In genomic region chr10:89868836-89869235, GRCm38 (mm10) we compare ENCODE assay signal across 17 mouse cellular contexts.
"Had no signal": no experiment of that assay in that cellular context is flagged by ENCODE, and none has a peak within 500 bp of the region (broad histone marks: within the 10 kb centered on the region; RNA-seq: fewer than 3 reads in every experiment).

No protein-coding gene starts in this region.

- DNase-seq: gastrocnemius, adult 2 months; gastrocnemius, postnatal 10 days; gastrocnemius, postnatal 25 days; heart, adult 18-20 months; heart, postnatal 10 days; kidney, adult 18-20 months; kidney, adult 8-10 months; kidney, postnatal 10 days; kidney, postnatal 25 days; layer of hippocampus, adult 9-11 months; layer of hippocampus, postnatal 36 days; left cerebral cortex, postnatal 4 days had no signal

- ATAC-seq: hindbrain, embryonic 16.5 days; inflammation-experienced regulatory T-cells, adult 6 months; intestine, embryonic 15.5 days; intestine, postnatal 0 days; liver, embryonic 12.5 days had no signal
